Mouse (Mus musculus) heart, embryonic 14.5 days (tissue): Measurements from ENCODE around the gene Arpp21. TPM values are rescaled to one million over a fixed set of nuclear protein-coding genes. Genes with fewer than 3 reads are reported as not detected.

Experiments
- ATAC-seq: fragments of 200-750 bp; cut with Nextera tagmentation; 2 replicates; pipeline ENCODE4 v1.8.0; 2017; ENCODE audit warnings: low read depth, moderate TSS enrichment; ENCODE audit not compliant: insufficient number of reproducible peaks, insufficient read depth, low FRiP score
- H3K27ac ChIP-seq, 2 experiments: fragments of 200-500 bp in 1 of 2; fragments of 300-500 bp in 1 of 2; sonication (generic) in 1 of 2; replicated peaks in 1 of 2; 2 replicates each; pipeline ENCODE4 v1.5.1; 2012 to 2014; ENCODE audit warnings: low read depth in 2 of 2, low read length in 2 of 2, control low read depth in 1 of 2, mild to moderate bottlenecking in 1 of 2, mixed read lengths in 1 of 2; ENCODE audit not compliant: control insufficient read depth in 1 of 2, insufficient read depth in 1 of 2
- H3K27me3 ChIP-seq: fragments of 300-500 bp; sonication (generic); 2 replicates; pipeline ENCODE4 v1.6.1; 2014; ENCODE audit warnings: mild to moderate bottlenecking, low read length, control low read depth; ENCODE audit not compliant: control insufficient read depth, insufficient read depth
- H3K36me3 ChIP-seq: fragments of 300-500 bp; sonication (generic); 2 replicates; pipeline ENCODE4 v1.6.1; 2014; ENCODE audit warnings: mild to moderate bottlenecking, control low read depth, low read length, mixed read lengths; ENCODE audit not compliant: control insufficient read depth, insufficient read depth
- H3K4me1 ChIP-seq, 2 experiments: fragments of 200-500 bp in 1 of 2; fragments of 300-500 bp in 1 of 2; sonication (generic) in 1 of 2; 2 replicates each; pipeline ENCODE4 v1.6.1; 2012 to 2014; ENCODE audit warnings: low read length in 2 of 2, control low read depth in 1 of 2, mixed read lengths in 1 of 2; ENCODE audit not compliant: control insufficient read depth in 2 of 2, insufficient read depth in 2 of 2
- H3K4me2 ChIP-seq: fragments of 300-500 bp; sonication (generic); 2 replicates; pipeline ENCODE4 v1.6.1; 2014; ENCODE audit warnings: mild to moderate bottlenecking, low read length
- H3K4me3 ChIP-seq, 2 experiments: fragments of 200-500 bp in 1 of 2; fragments of 300-500 bp in 1 of 2; sonication (generic) in 1 of 2; 2 replicates each; pipeline ENCODE4 v1.5.1; 2012 to 2014; ENCODE audit warnings: low read length in 2 of 2, mild to moderate bottlenecking in 2 of 2, control low read depth in 1 of 2, low read depth in 1 of 2, moderate library complexity in 1 of 2; ENCODE audit not compliant: control insufficient read depth in 1 of 2, insufficient read depth in 1 of 2
- H3K9ac ChIP-seq: fragments of 300-500 bp; sonication (generic); 2 replicates; pipeline ENCODE4 v1.6.1; 2014; ENCODE audit warnings: mild to moderate bottlenecking, low read length
- H3K9me3 ChIP-seq: fragments of 300-500 bp; sonication (generic); 2 replicates; pipeline ENCODE4 v1.6.1; 2016; ENCODE audit warnings: low read length, control low read depth; ENCODE audit not compliant: control insufficient read depth
- WGBS: fragments of 180-500 bp; shearing (Covaris S2); extraction: QIAGEN DNeasy Blood & Tissue Kit; methylation state at CpG from one replicate; pipeline ENCODE4 v1.1.7; 2014; 5-methylcytosine and 5-hydroxymethylcytosine counted together
- polyA plus RNA-seq: library from polyadenylated mRNA; unstranded; fragments of >200 nt; fragmentation: Nextera tagmentation; extraction: Ambion mirVana; gene quantifications from 2 replicates; pipeline ENCODE4 v1.2.1, GENCODE M21; 2014

Arpp21 gene
- polyA plus RNA-seq, 1 experiment from 2014 or later, result 4.7 TPM

DNA sequence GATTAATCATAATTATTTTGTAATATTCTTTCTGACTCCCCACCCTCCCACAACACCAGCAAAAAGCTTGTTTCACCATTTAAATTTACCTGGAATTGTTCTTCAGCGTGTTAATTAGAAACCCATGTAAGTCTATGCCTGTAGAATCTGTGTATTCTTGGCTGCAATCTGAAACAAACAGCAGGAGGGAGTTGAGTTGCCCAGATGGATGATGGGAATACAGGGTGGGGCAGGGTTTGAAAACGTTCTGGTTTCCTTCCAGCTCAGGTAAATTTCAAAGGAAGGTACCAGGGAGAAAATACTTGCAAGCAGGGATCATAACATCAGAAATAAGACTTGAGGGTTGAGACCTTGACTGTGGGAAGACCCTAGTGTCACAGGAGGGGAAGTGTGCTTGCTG is 58.2 kb downstream of the Arpp21 start:
- Histone ChIP-seq H3K9me3 (no peaks in the 10 kb centered on the region), H3K27me3 (no peaks in the 10 kb centered on the region), H3K27ac (no peak overlapping the region), H3K36me3 (no peaks in the 10 kb centered on the region), H3K9ac (no peak overlapping the region), H3K4me1 (peaks cover 6 to 38% of the 10 kb centered on the region in 2 experiments), H3K4me2 (no peak overlapping the region), H3K4me3 (no peak overlapping the region)
- ATAC-seq, result no peak
- WGBS, result 73% methylated on average over 2 of the region's 2 CpGs

DNA sequence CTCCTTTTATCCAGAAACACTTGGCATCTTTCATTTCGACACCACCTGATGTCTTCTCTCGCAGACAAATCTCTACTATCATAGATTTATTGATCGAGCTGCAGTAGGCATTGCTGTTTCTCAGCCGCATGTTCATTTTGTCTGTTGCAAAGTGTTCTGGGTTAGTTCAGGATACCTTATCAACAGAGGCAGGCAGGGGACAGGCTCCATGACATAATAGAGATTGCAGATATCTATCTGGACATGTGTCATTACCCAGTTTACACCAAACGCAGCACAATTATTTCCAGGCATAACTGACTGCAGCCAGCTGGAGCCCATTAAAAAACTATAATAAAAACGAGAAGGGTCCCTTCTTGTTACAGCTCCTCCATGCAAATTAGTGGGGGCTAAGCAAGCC is 59.4 kb downstream of the Arpp21 start:
- no peak for ATAC-seq

DNA sequence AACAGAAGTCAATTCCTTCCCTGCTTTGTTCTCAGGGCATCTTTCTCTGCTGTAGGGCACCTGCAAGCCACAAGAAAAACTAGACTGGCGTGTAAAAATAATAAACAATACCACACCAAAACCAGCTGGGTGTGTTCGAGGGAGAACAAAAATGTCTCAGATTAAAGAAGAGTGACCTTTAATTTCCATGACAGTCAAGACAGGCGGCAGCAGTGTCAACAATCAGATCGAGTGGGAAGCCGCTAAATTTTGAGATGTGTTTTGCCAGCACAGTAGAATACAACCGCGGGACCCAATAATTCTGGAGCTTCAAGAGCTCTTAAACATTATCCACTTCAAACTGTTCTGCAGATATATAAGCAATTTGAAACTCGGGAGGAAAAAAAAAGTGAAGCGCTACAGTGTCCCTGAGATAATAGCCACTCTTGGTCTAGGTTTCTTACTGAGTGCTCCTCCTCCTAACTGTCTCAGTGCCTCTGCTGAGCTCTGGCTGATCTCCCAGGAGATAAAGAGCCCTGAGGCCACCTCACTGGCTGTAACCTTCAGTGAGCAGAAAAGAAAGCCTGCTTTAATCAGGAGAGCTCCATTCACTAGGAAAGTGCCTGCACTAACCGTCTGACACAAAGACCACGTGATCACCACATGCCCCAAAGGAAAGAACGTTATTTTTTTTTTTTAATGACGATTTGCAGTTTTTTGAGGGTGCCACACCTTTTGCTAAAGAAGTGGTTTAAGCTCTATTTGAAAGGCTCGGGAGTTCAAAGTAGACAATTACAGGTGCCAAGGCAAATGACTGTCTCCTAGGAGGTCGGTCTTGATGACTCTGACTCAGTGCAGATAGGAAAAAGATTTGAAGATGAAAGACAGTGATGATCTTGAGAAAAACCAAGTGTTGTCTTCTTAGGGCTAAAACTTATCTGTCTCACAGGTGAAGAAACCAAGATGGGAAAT is 61.1 kb downstream of the Arpp21 start:
- peak overlapping the region in 1 of 2 experiments; percentile 7; a peak in 2 of 4 replicates for H3K4me3 ChIP-seq

More for the DNA sequence above, 59.4 kb downstream of the Arpp21 start:
- Histone ChIP-seq H3K4me1 (peaks cover 4 to 33% of the 10 kb centered on the region in 2 experiments), H3K9ac (no peak overlapping the region), H3K27me3 (no peaks in the 10 kb centered on the region), H3K4me2 (no peak overlapping the region), H3K4me3 (no peak overlapping the region), H3K9me3 (no peaks in the 10 kb centered on the region), H3K27ac (no peak overlapping the region), H3K36me3 (no peaks in the 10 kb centered on the region)
- 57% methylated on average over 6 of the region's 6 CpGs for WGBS

GRCm38 (mm10) chr9:112173778-112174177 is 62.0 kb downstream of the Arpp21 start:
- Histone ChIP-seq H3K4me1 (peaks cover 4 to 25% of the 10 kb centered on the region in 2 experiments), H3K27ac (no peak overlapping the region), H3K36me3 (no peaks in the 10 kb centered on the region), H3K9ac (no peak overlapping the region), H3K9me3 (no peaks in the 10 kb centered on the region), H3K27me3 (no peaks in the 10 kb centered on the region), H3K4me2 (no peak overlapping the region), H3K4me3 (no peak overlapping the region)
- 67% methylated on average over 5 of the region's 5 CpGs for WGBS
- no peak for ATAC-seq

More for the DNA sequence above, 61.1 kb downstream of the Arpp21 start:
- 21% methylated on average over 15 of the region's 15 CpGs for WGBS
- Histone ChIP-seq H3K27ac (no peak overlapping the region), H3K27me3 (no peaks in the 10 kb centered on the region), H3K9ac (peak overlapping the region; percentile 47; the same call in 1 of the 2 replicates), H3K4me1 (peaks cover 4 to 33% of the 10 kb centered on the region in 2 experiments), H3K4me2 (peak overlapping the region; percentile 57), H3K36me3 (no peaks in the 10 kb centered on the region), H3K9me3 (no peaks in the 10 kb centered on the region)
- ATAC-seq, result no peak

DNA sequence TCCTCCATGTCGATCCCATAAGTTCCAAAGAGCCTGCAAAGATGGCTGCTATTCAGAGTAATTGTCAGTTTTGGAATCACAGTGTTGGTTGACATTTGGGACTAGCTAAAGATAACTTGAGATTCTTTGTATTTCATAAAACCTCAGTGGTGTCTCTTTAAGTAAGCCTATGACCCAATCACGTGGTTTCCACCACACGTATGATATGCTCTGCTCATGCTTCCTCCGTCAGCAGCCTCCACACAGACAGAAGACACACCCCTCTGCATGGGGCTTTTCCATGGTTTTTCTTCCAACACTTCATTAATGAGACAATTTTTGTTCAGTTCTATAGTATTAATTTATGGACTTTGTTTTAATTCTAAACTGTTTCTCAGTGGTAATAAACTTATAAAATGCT is 71.1 kb downstream of the Arpp21 start:
- H3K36me3 ChIP-seq, result no peaks in the 10 kb centered on the region
- H3K4me1 ChIP-seq, result no peaks in the 10 kb centered on the region
- H3K9ac ChIP-seq, result no peak overlapping the region
- H3K27me3 ChIP-seq, result no peaks in the 10 kb centered on the region
- H3K9me3 ChIP-seq, result no peaks in the 10 kb centered on the region
- H3K4me2 ChIP-seq, result no peak overlapping the region
- H3K4me3 ChIP-seq, result no peak overlapping the region
- ATAC-seq, result no peak
- H3K27ac ChIP-seq, result no peak overlapping the region
- 88% methylated on average over 4 of the region's 4 CpGs for WGBS

GRCm38 (mm10) chr9:112160981-112161380 is 74.8 kb downstream of the Arpp21 start:
- Histone ChIP-seq H3K4me3 (no peak overlapping the region), H3K27ac (no peak overlapping the region), H3K36me3 (no peaks in the 10 kb centered on the region), H3K4me2 (no peak overlapping the region), H3K9ac (no peak overlapping the region), H3K4me1 (no peaks in the 10 kb centered on the region), H3K27me3 (no peaks in the 10 kb centered on the region), H3K9me3 (no peaks in the 10 kb centered on the region)
- 90% methylated on average over 2 of the region's 2 CpGs for WGBS
- no peak for ATAC-seq

- Histone ChIP-seq H3K4me1 (no peaks in the 10 kb centered on the region), H3K9ac (no peak overlapping the region)
These were observed 81.8 kb downstream of the Arpp21 start for GRCm38 (mm10) chr9:112153972-112154371.

More at GRCm38 (mm10) chr9:112153972-112154371, 81.8 kb downstream of the Arpp21 start:
- Histone ChIP-seq H3K4me2 (no peak overlapping the region), H3K4me3 (no peak overlapping the region), H3K36me3 (no peaks in the 10 kb centered on the region), H3K27ac (no peak overlapping the region), H3K9me3 (no peaks in the 10 kb centered on the region), H3K27me3 (no peaks in the 10 kb centered on the region)
- no peak for ATAC-seq
- 64% methylated on average over 5 of the region's 5 CpGs for WGBS
